Mouse (Mus musculus): ENCODE measurements around the gene Slamf6. TPM values are rescaled to one million over a fixed set of nuclear protein-coding genes. Genes with fewer than 3 reads are reported as not detected.
"Not testable (repeated sequence)": the region's sequence is repeated elsewhere in the genome, so short reads cannot be mapped to it uniquely, and the experiment has no call there.

The Slamf6 gene
- polyA plus RNA-seq, 1 experiment from 2014 or later: 0.21 TPM

GRCm38 (mm10) chr1:171963613-171964012 lies 46.3 kb downstream of the Slamf6 start:
- Histone ChIP-seq H3K9me3 (no peaks in the 10 kb centered on the region), H3K4me2 (no peak overlapping the region), H3K36me3 (no peaks in the 10 kb centered on the region), H3K27ac (no peak overlapping the region), H3K4me1 (no peaks in the 10 kb centered on the region), H3K9ac (no peak overlapping the region), H3K27me3 (no peaks in the 10 kb centered on the region), H3K4me3 (no peak overlapping the region)
- 79% methylated on average over 6 of the region's 6 CpGs for WGBS
- no peak for ATAC-seq (ENCODE audit: insufficient number of reproducible peaks, insufficient read depth, low FRiP score, low TSS enrichment, low read depth)

- Histone ChIP-seq H3K4me2 (no peak overlapping the region), H3K27ac (no peak overlapping the region), H3K4me3 (no peak overlapping the region), H3K9me3 (no peaks in the 10 kb centered on the region), H3K36me3 (no peaks in the 10 kb centered on the region), H3K9ac (no peak overlapping the region), H3K27me3 (no peaks in the 10 kb centered on the region), H3K4me1 (no peaks in the 10 kb centered on the region)
- no peak for ATAC-seq (ENCODE audit: insufficient number of reproducible peaks, insufficient read depth, low FRiP score, low TSS enrichment, low read depth)
- 88% methylated on average over 6 of the region's 6 CpGs for WGBS
These were observed 48.9 kb downstream of the Slamf6 start for GRCm38 (mm10) chr1:171966054-171966790.

- Histone ChIP-seq H3K27ac (no peak overlapping the region), H3K4me2 (no peak overlapping the region), H3K4me1 (no peaks in the 10 kb centered on the region), H3K9ac (no peak overlapping the region), H3K9me3 (no peaks in the 10 kb centered on the region), H3K4me3 (no peak overlapping the region), H3K36me3 (no peaks in the 10 kb centered on the region), H3K27me3 (no peaks in the 10 kb centered on the region)
- WGBS: 86% methylated on average over 6 of the region's 6 CpGs
- no peak for ATAC-seq (ENCODE audit: insufficient number of reproducible peaks, insufficient read depth, low FRiP score, low TSS enrichment, low read depth)
These were observed 51.9 kb downstream of the Slamf6 start for GRCm38 (mm10) chr1:171969221-171969620.

DNA sequence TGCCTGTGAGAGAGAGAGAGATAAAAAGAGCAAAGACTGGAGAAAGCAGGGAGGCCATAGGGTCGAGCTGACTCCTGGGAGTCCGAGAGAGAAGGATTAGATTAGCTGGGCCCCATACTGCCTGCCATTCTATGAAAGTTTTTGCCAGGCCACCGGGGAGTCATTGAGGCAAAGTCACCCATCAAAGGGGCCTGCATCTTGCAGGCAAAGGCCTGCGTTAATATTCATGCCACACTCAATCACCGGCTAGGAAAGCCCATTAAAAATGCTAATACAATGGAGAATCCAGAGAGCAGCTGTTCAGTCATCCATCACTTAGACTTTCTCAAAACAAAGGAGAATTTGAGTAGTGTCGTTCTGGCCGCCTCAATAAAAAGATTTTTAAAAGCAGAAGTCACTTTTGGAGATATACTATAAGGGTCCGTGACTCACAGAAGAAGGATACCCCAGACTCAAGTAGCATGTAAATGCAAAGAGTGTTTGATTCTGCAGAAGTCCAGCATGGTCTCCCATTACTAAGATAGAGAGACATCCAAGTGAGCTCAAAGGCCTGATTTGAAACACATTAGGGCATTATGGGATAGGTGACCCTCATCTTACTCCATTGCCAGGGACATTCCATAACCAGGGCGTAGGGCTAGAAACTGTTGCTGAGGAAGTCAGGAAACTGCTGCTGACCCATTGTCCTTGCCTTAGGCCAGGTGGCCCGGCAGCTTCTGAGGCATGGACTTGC lies 53.7 kb downstream of the Slamf6 start:
- H3K4me2 ChIP-seq: no peak overlapping the region
- no peaks in the 10 kb centered on the region for H3K27me3 ChIP-seq
- no peak overlapping the region for H3K9ac ChIP-seq
- H3K27ac ChIP-seq: no peak overlapping the region
- H3K4me1 ChIP-seq: no peaks in the 10 kb centered on the region
- no peaks in the 10 kb centered on the region for H3K36me3 ChIP-seq
- H3K9me3 ChIP-seq: no peaks in the 10 kb centered on the region
- H3K4me3 ChIP-seq: no peak overlapping the region
- WGBS: 69% methylated on average over 10 of the region's 10 CpGs
- ATAC-seq (ENCODE audit: insufficient number of reproducible peaks, insufficient read depth, low FRiP score, low TSS enrichment, low read depth): no peak

DNA sequence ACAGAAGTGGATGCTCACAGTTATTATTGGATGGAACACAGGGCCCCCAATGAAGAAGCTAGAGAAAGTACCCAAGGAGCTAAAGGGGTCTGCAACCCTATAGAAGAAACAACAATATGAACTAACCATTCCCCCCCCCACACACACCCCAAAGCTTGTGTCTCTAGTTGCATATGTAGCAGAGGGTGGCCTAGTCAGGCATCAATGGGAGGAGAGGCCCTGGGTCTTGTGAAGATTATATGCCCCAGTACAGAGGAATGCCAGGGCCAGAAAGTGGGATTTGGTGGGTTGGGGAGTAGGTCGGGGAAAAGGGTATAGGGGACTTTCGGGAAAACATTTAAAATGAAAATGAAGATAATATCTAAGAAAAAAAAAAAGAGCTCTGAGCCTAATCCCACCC lies 57.0 kb downstream of the Slamf6 start:
- H3K4me3 ChIP-seq; H3K27ac ChIP-seq; H3K36me3 ChIP-seq; ATAC-seq (ENCODE audit: insufficient number of reproducible peaks, insufficient read depth, low FRiP score, low TSS enrichment, low read depth); H3K27me3 ChIP-seq; H3K9me3 ChIP-seq; H3K4me2 ChIP-seq; H3K9ac ChIP-seq; H3K4me1 ChIP-seq: not testable (repeated sequence)
- WGBS: 84% methylated on average over 2 of the region's 2 CpGs

- no peak overlapping the region for H3K4me2 ChIP-seq
- H3K36me3 ChIP-seq: no peaks in the 10 kb centered on the region
- no peaks in the 10 kb centered on the region for H3K4me1 ChIP-seq
- 84% methylated on average over 9 of the region's 9 CpGs for WGBS
- ATAC-seq (ENCODE audit: insufficient number of reproducible peaks, insufficient read depth, low FRiP score, low TSS enrichment, low read depth): no peak
- no peaks in the 10 kb centered on the region for H3K9me3 ChIP-seq
- no peak overlapping the region for H3K4me3 ChIP-seq
- H3K27me3 ChIP-seq: no peaks in the 10 kb centered on the region
- H3K27ac ChIP-seq: no peak overlapping the region
- no peak overlapping the region for H3K9ac ChIP-seq
These were observed 58.1 kb downstream of the Slamf6 start for GRCm38 (mm10) chr1:171975377-171975776.

GRCm38 (mm10) chr1:171975831-171976230 lies 58.5 kb downstream of the Slamf6 start:
- Histone ChIP-seq H3K27ac (no peak overlapping the region), H3K9ac (no peak overlapping the region), H3K4me3 (no peak overlapping the region), H3K36me3 (no peaks in the 10 kb centered on the region), H3K27me3 (no peaks in the 10 kb centered on the region), H3K9me3 (no peaks in the 10 kb centered on the region), H3K4me2 (no peak overlapping the region), H3K4me1 (no peaks in the 10 kb centered on the region)
- WGBS: 83% methylated on average over 4 of the region's 4 CpGs
- ATAC-seq (ENCODE audit: insufficient number of reproducible peaks, insufficient read depth, low FRiP score, low TSS enrichment, low read depth): no peak

- no peak overlapping the region for H3K4me3 ChIP-seq
- no peaks in the 10 kb centered on the region for H3K36me3 ChIP-seq
- no peak overlapping the region for H3K9ac ChIP-seq
- H3K9me3 ChIP-seq: no peaks in the 10 kb centered on the region
- 91% methylated on average over 14 of the region's 14 CpGs for WGBS
- H3K4me2 ChIP-seq: no peak overlapping the region
- no peaks in the 10 kb centered on the region for H3K27me3 ChIP-seq
- no peak for ATAC-seq (ENCODE audit: insufficient number of reproducible peaks, insufficient read depth, low FRiP score, low TSS enrichment, low read depth)
- H3K4me1 ChIP-seq: no peaks in the 10 kb centered on the region
- no peak overlapping the region for H3K27ac ChIP-seq
These were observed 59.7 kb downstream of the Slamf6 start for GRCm38 (mm10) chr1:171976826-171977539.

GRCm38 (mm10) chr1:171977891-171978290 lies 60.6 kb downstream of the Slamf6 start:
- H3K36me3 ChIP-seq: no peaks in the 10 kb centered on the region
- no peaks in the 10 kb centered on the region for H3K4me1 ChIP-seq
- 82% methylated on average over 2 of the region's 2 CpGs for WGBS
- ATAC-seq (ENCODE audit: insufficient number of reproducible peaks, insufficient read depth, low FRiP score, low TSS enrichment, low read depth): no peak
- no peak overlapping the region for H3K4me3 ChIP-seq
- no peaks in the 10 kb centered on the region for H3K9me3 ChIP-seq
- no peak overlapping the region for H3K27ac ChIP-seq
- no peaks in the 10 kb centered on the region for H3K27me3 ChIP-seq
- H3K9ac ChIP-seq: no peak overlapping the region
- H3K4me2 ChIP-seq: no peak overlapping the region

- Histone ChIP-seq H3K27me3 (no peaks in the 10 kb centered on the region), H3K4me1 (no peaks in the 10 kb centered on the region), H3K27ac (no peak overlapping the region), H3K9me3 (no peaks in the 10 kb centered on the region), H3K9ac (no peak overlapping the region), H3K4me2 (no peak overlapping the region), H3K36me3 (no peaks in the 10 kb centered on the region), H3K4me3 (no peak overlapping the region)
- no peak for ATAC-seq (ENCODE audit: insufficient number of reproducible peaks, insufficient read depth, low FRiP score, low TSS enrichment, low read depth)
- WGBS: 85% methylated on average over 13 of the region's 13 CpGs
These were observed 62.8 kb downstream of the Slamf6 start for GRCm38 (mm10) chr1:171979969-171980730.

GRCm38 (mm10) chr1:171982170-171982569 lies 64.9 kb downstream of the Slamf6 start:
- Histone ChIP-seq H3K36me3 (no peaks in the 10 kb centered on the region), H3K4me1 (no peaks in the 10 kb centered on the region), H3K4me3 (no peak overlapping the region), H3K9me3 (no peaks in the 10 kb centered on the region), H3K27me3 (no peaks in the 10 kb centered on the region), H3K4me2 (no peak overlapping the region), H3K9ac (no peak overlapping the region), H3K27ac (no peak overlapping the region)
- 69% methylated on average over 5 of the region's 5 CpGs for WGBS
- no peak for ATAC-seq (ENCODE audit: insufficient number of reproducible peaks, insufficient read depth, low FRiP score, low TSS enrichment, low read depth)
